Mouse (Mus musculus) lung, adult 18-20 months (tissue): ENCODE data around the gene Wdcp.
"Not testable (repeated sequence)": the region's sequence is repeated elsewhere in the genome, so short reads cannot be mapped to it uniquely, and the experiment has no call there.

Experiments
- DNase-seq, 2 experiments: peaks; one replicate each; pipeline ENCODE4 v3.0.0; 2022; ENCODE audit warnings: mixed read lengths in 2 of 2

Wdcp gene

GRCm38 (mm10) chr12:4871260-4871659 lies 28.2 kb downstream of the Wdcp start:
- DNase-seq = no peak

- DNase-seq = no peak
Measured at GRCm38 (mm10) chr12:4872273-4872672, 29.2 kb downstream of the Wdcp start.

- no peak for DNase-seq
Measured at GRCm38 (mm10) chr12:4872983-4873477, 29.9 kb downstream of the Wdcp start.

GRCm38 (mm10) chr12:4873531-4873930 lies 30.4 kb downstream of the Wdcp start:
- DNase-seq = no peak

GRCm38 (mm10) chr12:4874161-4874927 lies 31.2 kb downstream of the Wdcp start, which contains the start of gene Mfsd2b:
Gene Mfsd2b, minus strand, starts transcription at chr12:4874359.
- peak; percentile 79 to 85 for DNase-seq

- DNase-seq = no peak
Measured at GRCm38 (mm10) chr12:4875623-4876022, 32.5 kb downstream of the Wdcp start.

GRCm38 (mm10) chr12:4878296-4878783 lies 35.2 kb downstream of the Wdcp start:
- DNase-seq = no peak

GRCm38 (mm10) chr12:4879048-4879447 lies 35.9 kb downstream of the Wdcp start:
- DNase-seq = no peak

GRCm38 (mm10) chr12:4882086-4882485 lies 39.0 kb downstream of the Wdcp start:
- DNase-seq = no peak

GRCm38 (mm10) chr12:4885062-4885461 lies 42.0 kb downstream of the Wdcp start:
- DNase-seq = no peak

- DNase-seq = not testable (repeated sequence)
Measured at GRCm38 (mm10) chr12:4886581-4886980, 43.5 kb downstream of the Wdcp start.

GRCm38 (mm10) chr12:4888739-4889138 lies 45.6 kb downstream of the Wdcp start:
- DNase-seq = no peak

GRCm38 (mm10) chr12:4889251-4889650 lies 46.1 kb downstream of the Wdcp start:
- DNase-seq = no peak

GRCm38 (mm10) chr12:4889891-4890290 lies 46.8 kb downstream of the Wdcp start:
- no peak for DNase-seq

- DNase-seq = no peak
Measured at GRCm38 (mm10) chr12:4898024-4898423, 54.9 kb downstream of the Wdcp start.

GRCm38 (mm10) chr12:4905946-4906345 lies 62.8 kb downstream of the Wdcp start:
- no peak for DNase-seq

GRCm38 (mm10) chr12:4906476-4906875 lies 63.4 kb downstream of the Wdcp start:
- no peak for DNase-seq

GRCm38 (mm10) chr12:4906951-4907906 lies 64.1 kb downstream of the Wdcp start, which contains the start of gene Ubxn2a:
Gene Ubxn2a, minus strand, starts transcription at chr12:4907705.
- DNase-seq = peak; percentile 93 to 94

- no peak for DNase-seq
Measured at GRCm38 (mm10) chr12:4908391-4908790, 65.3 kb downstream of the Wdcp start.
